Mouse (Mus musculus) layer of hippocampus, postnatal 14 days (tissue): Measurements from ENCODE around the gene Hand2. TPM values are rescaled to one million over a fixed set of nuclear protein-coding genes. Genes with fewer than 3 reads are reported as not detected.

Experiments
- total RNA-seq, 2 experiments: library from RNA; stranded (reverse); gene quantifications; 2 replicates each; pipeline ENCODE4 v1.2.3; 2021

The Hand2 gene
- total RNA-seq, 2 experiments from 2014 or later: not detected

Other genes with a start within 250 kb of the Hand2 start
- gene Scrg1, start 134.9 kb downstream of the Hand2 start, total RNA-seq: 10 to 100 TPM; 90.2 to 98.9 TPM
- gene Sap30, start 166.9 kb downstream of the Hand2 start, total RNA-seq: 10 to 100 TPM in 1 of 2 experiments, 1 to 10 TPM in 1; 9.0 to 13.7 TPM
- 10 to 100 TPM; 13.8 to 15.5 TPM for gene Hmgb2, start 190.9 kb downstream of the Hand2 start, total RNA-seq